Comparison of ENCODE assay signal across 11 mouse cellular contexts in the genomic region with DNA sequence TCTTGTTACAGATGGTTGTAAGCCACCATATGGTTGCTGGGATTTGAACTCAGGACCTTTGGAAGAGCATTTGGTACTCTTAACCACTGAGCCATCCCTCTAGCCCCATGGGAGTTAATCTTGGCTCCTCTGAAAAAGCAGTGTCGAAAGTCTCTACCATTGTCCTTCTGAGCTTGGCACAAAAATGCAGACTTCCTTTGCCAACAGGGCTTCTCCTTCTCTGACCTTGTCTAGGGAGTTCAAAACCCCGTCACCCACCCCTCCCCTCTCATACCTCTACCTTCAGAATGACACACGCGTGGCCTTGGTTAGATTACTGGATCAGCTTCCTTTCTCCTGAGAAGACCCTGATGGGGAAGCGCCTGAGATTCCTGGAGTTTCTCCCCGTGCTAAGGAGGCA.
"Had no signal": no experiment of that assay in that cellular context is flagged by ENCODE, and none has a peak within 500 bp of the region (broad histone marks: within the 10 kb centered on the region; RNA-seq: fewer than 3 reads in every experiment).

No protein-coding gene starts in this region.

- DNase-seq: lung, adult 2 months; lung, postnatal 14 days; lung, postnatal 36 days; retina, postnatal 1 day; right cerebral cortex, adult 18-20 months; right cerebral cortex, postnatal 25 days; right cerebral cortex, postnatal 4 days; spleen, adult 18-20 months; thymus, adult 18-20 months; thymus, postnatal 14 days; thymus, postnatal 36 days had no signal
